Mouse (Mus musculus): ENCODE results near the gene Abhd17a. TPM values are rescaled to one million over a fixed set of nuclear protein-coding genes. Genes with fewer than 3 reads are reported as not detected.
A peak's percentile ranks its signal among the peaks of the same experiment; 100 is the strongest.

Abhd17a gene
- total and polyA plus RNA-seq, 2 experiments from 2014 or later, result 152 to 275 TPM

DNA sequence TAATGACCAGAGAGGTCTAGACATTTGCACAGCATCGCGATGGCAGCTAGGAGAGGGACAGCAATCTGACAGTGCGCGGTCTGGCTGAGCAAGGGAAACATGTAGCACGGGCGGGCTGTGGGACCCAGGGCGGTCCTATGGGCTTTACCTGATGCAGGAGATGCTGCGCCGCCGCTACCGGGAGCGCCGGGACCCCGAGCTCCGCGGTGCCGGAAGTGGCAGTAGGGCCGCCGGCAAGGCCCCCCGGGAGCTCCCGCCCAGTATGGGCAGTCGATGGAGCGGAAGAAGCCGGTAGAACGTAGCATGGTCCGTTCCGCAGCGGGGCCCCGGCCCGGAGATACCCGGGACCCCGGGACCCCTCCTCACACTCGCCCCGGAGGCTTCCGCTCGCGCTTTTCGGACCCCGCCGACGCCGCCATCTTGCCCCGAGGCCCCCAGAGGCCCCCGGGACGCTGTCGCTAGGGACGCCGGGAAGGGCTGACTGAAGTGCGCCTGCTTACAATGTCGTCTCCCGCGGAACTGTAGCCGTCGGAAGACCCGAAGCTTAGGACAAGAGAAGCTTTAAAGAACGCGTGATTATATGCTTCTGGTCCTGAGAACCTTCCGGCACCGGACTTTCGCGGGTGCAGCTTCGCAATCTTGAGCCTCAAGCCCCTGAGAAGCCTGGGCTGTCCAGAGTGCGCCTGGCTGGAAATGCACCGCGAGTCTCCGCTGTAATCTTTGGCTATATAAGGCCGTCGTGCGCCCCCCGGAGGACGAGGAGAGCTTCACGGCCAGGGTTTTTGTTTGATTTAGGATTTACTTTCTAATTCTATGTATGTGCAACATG is 28.8 kb downstream of the Abhd17a start, which contains the start of gene Rexo1:
Gene Rexo1 (minus strand): TSS at position 445 of the 829 bp plus-strand sequence.
- Histone ChIP-seq H3K27me3 (ENCODE audit: insufficient read depth, low read length) (no peaks in the 10 kb centered on the region), H3K4me3 (ENCODE audit: low read depth, low read length) (peak within 1 kb of the TSS; percentile 86), H3K9me3 (ENCODE audit: low read length) (no peaks in the 10 kb centered on the region), H3K4me2 (ENCODE audit: low read depth, low read length, poor library complexity, severe bottlenecking) (peak within 1 kb of the TSS; percentile 90), H3K36me3 (ENCODE audit: insufficient read depth, low read length) (0 out of 2 replicates have a peak, but pooled peaks cover 2% of the 10 kb centered on the region), H3K9ac (replicated peaks; ENCODE audit: low read length, poor library complexity, severe bottlenecking) (peak within 1 kb of the TSS; percentile 92), H3K27ac (ENCODE audit: low read depth, low read length) (peak within 1 kb of the TSS; percentile 94), H3K4me1 (ENCODE audit: insufficient read depth, low read length) (peaks cover 10% of the 10 kb centered on the region)
- ATAC-seq (ENCODE audit: low FRiP score), result peak; percentile 75
- peak; percentile 97 for DNase-seq (ENCODE audit: low spot score)
- TF ChIP-seq CTCF (IDR thresholded peaks at IDR 0.05), result peak; percentile 87
- under 1% methylated on average over 70 of the region's 72 CpGs for WGBS

DNA sequence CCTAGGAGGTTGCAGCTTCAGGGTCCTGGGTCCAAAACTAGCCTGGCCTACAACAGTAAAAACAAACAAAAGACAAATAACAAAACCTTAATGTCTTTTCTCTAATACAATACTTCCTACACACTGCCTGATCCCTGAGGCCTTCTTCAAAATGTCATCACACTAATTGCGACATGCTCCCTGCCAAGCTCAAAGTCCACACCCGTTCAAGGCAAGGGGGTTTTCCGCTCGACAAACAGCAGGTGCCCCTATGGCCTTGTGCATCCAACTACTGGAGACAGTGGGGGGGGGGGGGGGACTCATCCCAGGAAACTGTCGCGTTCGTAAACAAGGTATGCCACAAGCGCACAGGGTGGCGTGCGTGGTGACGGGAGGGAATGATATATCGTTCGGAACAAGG is 29.5 kb downstream of the Abhd17a start:
- H3K4me1 ChIP-seq (ENCODE audit: insufficient read depth, low read length), result peaks cover 8% of the 10 kb centered on the region; the same call in 1 of the 2 replicates
- DNase-seq (ENCODE audit: low spot score) (no peak), ATAC-seq (ENCODE audit: low FRiP score) (no peak)
- 3% methylated on average over 13 of the region's 13 CpGs for WGBS
- H3K27ac ChIP-seq (ENCODE audit: low read depth, low read length), result peak overlapping the region; percentile 94; the same call in 1 of the 2 replicates
- peak overlapping the region; percentile 86 for H3K4me3 ChIP-seq (ENCODE audit: low read depth, low read length)
- H3K27me3 ChIP-seq (ENCODE audit: insufficient read depth, low read length), result no peaks in the 10 kb centered on the region
- peak overlapping the region; percentile 90 for H3K4me2 ChIP-seq (ENCODE audit: low read depth, low read length, poor library complexity, severe bottlenecking)
- H3K36me3 ChIP-seq (ENCODE audit: insufficient read depth, low read length), result 0 out of 2 replicates have a peak, but pooled peaks cover under 1% of the 10 kb centered on the region
- H3K9me3 ChIP-seq (ENCODE audit: low read length), result no peaks in the 10 kb centered on the region
- peak overlapping the region; percentile 92 for H3K9ac ChIP-seq (replicated peaks; ENCODE audit: low read length, poor library complexity, severe bottlenecking)
- TF ChIP-seq CTCF (IDR thresholded peaks at IDR 0.05), result no peak

DNA sequence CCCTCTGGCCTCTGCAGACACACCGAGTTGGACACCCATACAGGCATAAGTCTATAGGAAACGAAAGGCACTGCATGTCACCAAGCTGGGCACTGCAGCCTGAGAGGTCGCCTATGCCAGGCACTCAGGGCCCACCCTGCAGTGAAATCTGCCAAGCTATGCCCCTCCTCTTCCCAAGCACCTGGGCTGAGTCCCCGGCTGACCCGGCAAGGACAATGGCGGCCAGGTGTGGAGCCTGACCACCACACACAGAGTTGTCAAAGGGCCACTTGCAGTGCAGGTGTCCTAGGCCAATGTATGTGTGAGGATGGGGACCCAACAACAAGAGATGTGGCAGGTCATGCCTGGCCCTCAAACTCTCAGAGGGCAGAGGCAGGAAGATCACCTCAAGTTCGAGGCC is 30.7 kb downstream of the Abhd17a start:
- no peaks in the 10 kb centered on the region for H3K27me3 ChIP-seq (ENCODE audit: insufficient read depth, low read length)
- DNase-seq (ENCODE audit: low spot score) (no peak), ATAC-seq (ENCODE audit: low FRiP score) (no peak)
- H3K4me2 ChIP-seq (ENCODE audit: low read depth, low read length, poor library complexity, severe bottlenecking), result no peak overlapping the region
- no peak for TF ChIP-seq CTCF (IDR thresholded peaks at IDR 0.05)
- H3K36me3 ChIP-seq (ENCODE audit: insufficient read depth, low read length), result no peaks in the 10 kb centered on the region
- peaks cover 8% of the 10 kb centered on the region; the same call in 1 of the 2 replicates for H3K4me1 ChIP-seq (ENCODE audit: insufficient read depth, low read length)
- H3K9me3 ChIP-seq (ENCODE audit: low read length), result no peaks in the 10 kb centered on the region
- H3K4me3 ChIP-seq (ENCODE audit: low read depth, low read length), result no peak overlapping the region
- H3K27ac ChIP-seq (ENCODE audit: low read depth, low read length), result no peak overlapping the region
- H3K9ac ChIP-seq (replicated peaks; ENCODE audit: low read length, poor library complexity, severe bottlenecking), result no peak overlapping the region
- WGBS, result 90% methylated on average over 7 of the region's 7 CpGs

DNA sequence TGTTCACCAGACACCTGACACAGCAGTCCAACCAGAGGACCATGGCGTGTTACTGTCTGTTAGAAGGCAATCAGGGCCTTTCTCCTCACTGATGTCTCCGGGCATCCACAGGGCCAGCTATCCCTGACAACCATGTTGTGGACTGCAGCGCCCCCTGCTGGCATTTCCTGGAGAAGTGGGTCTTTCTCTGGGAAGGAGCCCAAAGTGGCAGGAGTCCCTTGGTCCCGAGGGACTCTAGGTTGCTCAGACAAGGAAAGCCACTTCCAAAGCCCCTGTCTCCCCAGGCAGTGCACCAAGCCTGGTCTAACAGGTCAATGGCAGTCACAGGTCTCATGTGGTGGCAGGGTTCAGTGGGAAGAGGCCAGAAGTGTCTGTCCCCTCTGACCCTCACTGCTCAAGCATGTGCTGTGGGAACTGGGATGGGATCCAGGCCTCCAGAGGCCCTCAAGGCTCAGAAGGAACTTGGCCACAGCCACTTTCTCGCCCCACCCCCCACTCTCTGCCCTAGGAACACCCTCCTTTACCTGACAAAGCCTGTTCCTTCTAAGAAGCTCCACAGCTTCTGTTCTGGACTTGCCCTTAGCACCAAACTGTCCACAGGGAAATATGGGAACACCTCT is 32.7 kb downstream of the Abhd17a start:
- H3K4me2 ChIP-seq (ENCODE audit: low read depth, low read length, poor library complexity, severe bottlenecking), result no peak overlapping the region
- DNase-seq (ENCODE audit: low spot score) (peak; percentile 77), ATAC-seq (ENCODE audit: low FRiP score) (no peak)
- H3K9me3 ChIP-seq (ENCODE audit: low read length), result no peaks in the 10 kb centered on the region
- H3K36me3 ChIP-seq (ENCODE audit: insufficient read depth, low read length), result no peaks in the 10 kb centered on the region
- peak; percentile 79 for TF ChIP-seq CTCF (IDR thresholded peaks at IDR 0.05)
- no peaks in the 10 kb centered on the region for H3K27me3 ChIP-seq (ENCODE audit: insufficient read depth, low read length)
- no peak overlapping the region; the same call in 1 of the 2 replicates for H3K9ac ChIP-seq (replicated peaks; ENCODE audit: low read length, poor library complexity, severe bottlenecking)
- H3K4me1 ChIP-seq (ENCODE audit: insufficient read depth, low read length), result peaks cover 8% of the 10 kb centered on the region; the same call in 1 of the 2 replicates
- 48% methylated on average over 5 of the region's 5 CpGs for WGBS
- no peak overlapping the region for H3K27ac ChIP-seq (ENCODE audit: low read depth, low read length)
- no peak overlapping the region for H3K4me3 ChIP-seq (ENCODE audit: low read depth, low read length)

DNA sequence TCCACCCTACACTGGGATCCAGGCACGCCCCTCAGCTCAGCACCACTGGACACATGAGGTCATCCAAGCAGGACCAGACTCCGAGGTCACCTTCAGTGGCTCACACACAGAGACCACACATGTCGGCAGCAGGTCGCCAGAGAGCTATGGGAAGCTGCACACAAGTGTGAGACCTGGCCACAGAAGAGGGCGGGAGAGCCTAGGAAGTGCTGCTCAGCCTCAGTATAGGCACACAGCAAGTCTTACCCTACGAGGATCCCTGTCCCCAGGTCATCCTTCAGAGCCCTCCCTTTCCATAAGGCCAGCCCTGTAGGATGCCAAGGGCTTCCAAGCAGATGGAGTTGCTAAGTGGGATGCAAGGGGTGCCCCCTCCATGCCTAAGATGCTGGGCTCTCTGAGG is 36.1 kb downstream of the Abhd17a start:
- no peak for TF ChIP-seq CTCF (IDR thresholded peaks at IDR 0.05)
- Histone ChIP-seq H3K4me1 (ENCODE audit: insufficient read depth, low read length) (no peaks in the 10 kb centered on the region), H3K9ac (replicated peaks; ENCODE audit: low read length, poor library complexity, severe bottlenecking) (no peak overlapping the region), H3K4me2 (ENCODE audit: low read depth, low read length, poor library complexity, severe bottlenecking) (no peak overlapping the region), H3K4me3 (ENCODE audit: low read depth, low read length) (no peak overlapping the region), H3K36me3 (ENCODE audit: insufficient read depth, low read length) (peaks cover 15% of the 10 kb centered on the region), H3K27ac (ENCODE audit: low read depth, low read length) (no peak overlapping the region), H3K9me3 (ENCODE audit: low read length) (no peaks in the 10 kb centered on the region), H3K27me3 (ENCODE audit: insufficient read depth, low read length) (no peaks in the 10 kb centered on the region)
- no peak for DNase-seq (ENCODE audit: low spot score)
- WGBS, result 94% methylated on average over 6 of the region's 6 CpGs
- no peak for ATAC-seq (ENCODE audit: low FRiP score)

DNA sequence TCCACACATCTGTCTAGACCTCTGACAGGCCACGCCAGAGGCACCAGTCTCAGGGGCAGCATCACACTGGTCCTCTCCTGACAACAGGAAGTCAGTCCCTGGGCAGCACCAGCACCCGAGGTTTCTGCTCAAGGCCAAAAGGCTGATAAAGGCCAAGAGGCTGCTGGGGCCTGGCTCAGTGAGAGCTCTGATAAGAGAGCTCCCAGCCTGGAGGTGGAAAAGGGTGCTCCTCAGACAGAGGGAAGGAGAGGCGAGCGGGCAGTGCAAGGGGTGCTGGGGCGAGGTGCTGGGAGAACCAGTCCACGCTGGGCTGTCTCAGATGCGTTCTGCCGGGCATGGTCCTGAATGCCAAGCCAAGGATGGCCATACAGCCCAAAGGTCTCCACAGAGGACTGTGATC is 36.6 kb downstream of the Abhd17a start:
- Histone ChIP-seq H3K27me3 (ENCODE audit: insufficient read depth, low read length) (no peaks in the 10 kb centered on the region), H3K9me3 (ENCODE audit: low read length) (no peaks in the 10 kb centered on the region), H3K27ac (ENCODE audit: low read depth, low read length) (no peak overlapping the region), H3K4me2 (ENCODE audit: low read depth, low read length, poor library complexity, severe bottlenecking) (no peak overlapping the region), H3K4me1 (ENCODE audit: insufficient read depth, low read length) (no peaks in the 10 kb centered on the region), H3K9ac (replicated peaks; ENCODE audit: low read length, poor library complexity, severe bottlenecking) (no peak overlapping the region), H3K4me3 (ENCODE audit: low read depth, low read length) (no peak overlapping the region), H3K36me3 (ENCODE audit: insufficient read depth, low read length) (peaks cover 15% of the 10 kb centered on the region)
- DNase-seq (ENCODE audit: low spot score), result no peak
- no peak for ATAC-seq (ENCODE audit: low FRiP score)
- 96% methylated on average over 8 of the region's 8 CpGs for WGBS
- TF ChIP-seq CTCF (IDR thresholded peaks at IDR 0.05), result no peak
